Mouse (Mus musculus) brain, embryonic 14.5 days (tissue): Measurements from ENCODE around the gene Ocm.

Experiments
- CTCF ChIP-seq: fragments of 200-500 bp; IDR thresholded peaks from 2 replicates; pipeline ENCODE4 v1.5.1; 2012; ENCODE audit warnings: inconsistent platforms, mild to moderate bottlenecking, moderate library complexity, borderline replicate concordance; ENCODE audit not compliant: insufficient read depth, insufficient read length; ENCODE audit errors: extremely low read depth
- POLR2A ChIP-seq: fragments of 200-500 bp; IDR thresholded peaks from 2 replicates; pipeline ENCODE4 v1.6.1; 2012; ENCODE audit warnings: mild to moderate bottlenecking, inconsistent platforms, borderline replicate concordance; ENCODE audit not compliant: poor library complexity, insufficient read depth, insufficient read length, severe bottlenecking; ENCODE audit errors: extremely low read depth

GRCm38 (mm10) chr5:144036952-144037351 lies 10.5 kb upstream of the Ocm start:
- TF ChIP-seq CTCF (no peak), POLR2A (no peak)
